Mouse (Mus musculus) embryonic facial prominence, embryonic 14.5 days (tissue): ENCODE measurements around the gene Olfr796. TPM values are rescaled to one million over a fixed set of nuclear protein-coding genes. Genes with fewer than 3 reads are reported as not detected.

Experiments
- microRNA-seq: library from miRNA; unstranded; fragments of <30 nt; microRNA quantifications from one replicate; pipeline ENCODE4, GENCODE M21; 2016; ENCODE audit warnings: borderline number of aligned reads
- polyA plus RNA-seq: library from polyadenylated mRNA; unstranded; fragments of >200 nt; fragmentation: Nextera tagmentation; extraction: Ambion mirVana; gene quantifications from 2 replicates; pipeline ENCODE4 v1.2.1, GENCODE M21; 2014

Olfr796 gene
- polyA plus RNA-seq, 1 experiment from 2014 or later: not detected

Small RNAs within 50 kb of the gene (microRNA-seq; reads per million reads assigned to microRNA genes)
- not detected for gene Gm23252

Other genes starting within 250 kb of the Olfr796 start
- gene Olfr784, start 228.5 kb downstream of the Olfr796 start, polyA plus RNA-seq: 0.14 TPM in 1 of 2 replicates, not detected in the other
- gene Olfr785, start 207.1 kb downstream of the Olfr796 start, polyA plus RNA-seq: not detected in 2 replicates
- not detected in 2 replicates for gene Olfr786, start 185.3 kb downstream of the Olfr796 start, polyA plus RNA-seq
- not detected in 2 replicates for gene Olfr787, start 150.7 kb downstream of the Olfr796 start, polyA plus RNA-seq
- not detected in 2 replicates for gene Olfr788, start 141.6 kb downstream of the Olfr796 start, polyA plus RNA-seq
- gene Olfr789, start 127.8 kb downstream of the Olfr796 start, polyA plus RNA-seq: not detected in 2 replicates
- not detected in 2 replicates for gene Olfr790, start 114.1 kb downstream of the Olfr796 start, polyA plus RNA-seq
- gene Olfr791, start 90.8 kb downstream of the Olfr796 start, polyA plus RNA-seq: not detected in 2 replicates
- gene Olfr792, start 73.4 kb downstream of the Olfr796 start, polyA plus RNA-seq: not detected in 2 replicates
- gene Olfr794, start 44.9 kb downstream of the Olfr796 start, polyA plus RNA-seq: not detected in 2 replicates
- gene Olfr798, start 15.4 kb upstream of the Olfr796 start, polyA plus RNA-seq: not detected in 2 replicates
- gene Olfr799, start 24.9 kb upstream of the Olfr796 start, polyA plus RNA-seq: not detected in 2 replicates
- not detected in 2 replicates for gene Olfr800, start 45.1 kb upstream of the Olfr796 start, polyA plus RNA-seq
- gene Olfr801, start 61.3 kb upstream of the Olfr796 start, polyA plus RNA-seq: not detected in 2 replicates
- gene Olfr802, start 75.6 kb upstream of the Olfr796 start, polyA plus RNA-seq: not detected in 2 replicates
- gene Olfr803, start 81.7 kb upstream of the Olfr796 start, polyA plus RNA-seq: not detected in 2 replicates
- gene Olfr804, start 90.6 kb upstream of the Olfr796 start, polyA plus RNA-seq: not detected in 2 replicates
- not detected in 2 replicates for gene Olfr805, start 116.8 kb upstream of the Olfr796 start, polyA plus RNA-seq
- not detected in 2 replicates for gene Olfr806, start 129.4 kb upstream of the Olfr796 start, polyA plus RNA-seq
- not detected in 2 replicates for gene Olfr807, start 145.2 kb upstream of the Olfr796 start, polyA plus RNA-seq
- not detected in 2 replicates for gene Olfr808, start 152.9 kb upstream of the Olfr796 start, polyA plus RNA-seq
- not detected in 2 replicates for gene Olfr809, start 162.1 kb upstream of the Olfr796 start, polyA plus RNA-seq
- gene Olfr810, start 182.3 kb upstream of the Olfr796 start, polyA plus RNA-seq: 0.07 and 0.22 TPM in 2 replicates
- gene Olfr811, start 191.8 kb upstream of the Olfr796 start, polyA plus RNA-seq: not detected in 2 replicates
- gene Olfr812, start 233.5 kb upstream of the Olfr796 start, polyA plus RNA-seq: 0.16 and 0.21 TPM in 2 replicates
- not detected in 2 replicates for gene Olfr813, start 242.8 kb upstream of the Olfr796 start, polyA plus RNA-seq